Mouse (Mus musculus) neural tube, embryonic 15.5 days (tissue): Measurements from ENCODE around the gene Enox1. TPM values are rescaled to one million over a fixed set of nuclear protein-coding genes. Genes with fewer than 3 reads are reported as not detected.
A peak's percentile ranks its signal among the peaks of the same experiment; 100 is the strongest.

Experiments
- ATAC-seq: fragments of 200-750 bp; cut with Nextera tagmentation; 2 replicates; pipeline ENCODE4 v1.8.0; 2017; ENCODE audit warnings: mild to moderate bottlenecking, moderate TSS enrichment, moderate library complexity; ENCODE audit not compliant: low FRiP score
- H3K27ac ChIP-seq: fragments of 300-500 bp; sonication (generic); replicated peaks from 2 replicates; pipeline ENCODE4 v1.5.1; 2015; ENCODE audit warnings: mild to moderate bottlenecking, inconsistent platforms
- H3K27me3 ChIP-seq: fragments of 300-500 bp; sonication (generic); replicated peaks from 2 replicates; pipeline ENCODE4 v1.6.1; 2015; ENCODE audit warnings: inconsistent platforms
- H3K36me3 ChIP-seq: fragments of 300-500 bp; sonication (generic); 2 replicates; pipeline ENCODE4 v1.6.1; 2015; ENCODE audit warnings: inconsistent platforms
- H3K4me1 ChIP-seq: fragments of 300-500 bp; sonication (generic); 2 replicates; pipeline ENCODE4 v1.6.1; 2015; ENCODE audit warnings: inconsistent platforms
- H3K4me2 ChIP-seq: fragments of 300-500 bp; sonication (generic); 2 replicates; pipeline ENCODE4 v1.6.1; 2015; ENCODE audit warnings: inconsistent platforms, mild to moderate bottlenecking, moderate library complexity
- H3K4me3 ChIP-seq: fragments of 300-500 bp; sonication (generic); replicated peaks from 2 replicates; pipeline ENCODE4 v1.5.1; 2015; ENCODE audit warnings: mild to moderate bottlenecking, inconsistent platforms
- H3K9ac ChIP-seq: fragments of 300-500 bp; sonication (generic); replicated peaks from 2 replicates; pipeline ENCODE4 v1.6.1; 2015; ENCODE audit warnings: mild to moderate bottlenecking, inconsistent platforms
- H3K9me3 ChIP-seq: fragments of 300-500 bp; sonication (generic); replicated peaks from 2 replicates; pipeline ENCODE4 v1.6.1; 2016; ENCODE audit warnings: inconsistent platforms
- WGBS: fragments of 180-500 bp; shearing (Covaris S2); methylation state at CpG from one replicate; pipeline ENCODE4 v1.1.7; 2015; ENCODE audit warnings: mixed read lengths; 5-methylcytosine and 5-hydroxymethylcytosine counted together
- polyA plus RNA-seq: library from polyadenylated mRNA; unstranded; fragments of >200 nt; fragmentation: Nextera tagmentation; extraction: Ambion mirVana; gene quantifications from 2 replicates; pipeline ENCODE4 v1.2.1, GENCODE M21; 2015

Gene Enox1
- polyA plus RNA-seq, 1 experiment from 2014 or later = 45.0 TPM

GRCm38 (mm10) chr14:77581616-77582015 is 425.1 kb downstream of the Enox1 start:
- no peak overlapping the region for H3K9ac ChIP-seq
- WGBS = 55% methylated on average over 6 of the region's 6 CpGs
- no peak for ATAC-seq
- H3K36me3 ChIP-seq = no peaks in the 10 kb centered on the region
- no peak overlapping the region for H3K4me3 ChIP-seq
- no peak overlapping the region for H3K4me2 ChIP-seq
- H3K9me3 ChIP-seq = no peaks in the 10 kb centered on the region
- H3K27ac ChIP-seq = no peak overlapping the region
- H3K27me3 ChIP-seq = no peaks in the 10 kb centered on the region
- H3K4me1 ChIP-seq = peaks cover 34% of the 10 kb centered on the region

DNA sequence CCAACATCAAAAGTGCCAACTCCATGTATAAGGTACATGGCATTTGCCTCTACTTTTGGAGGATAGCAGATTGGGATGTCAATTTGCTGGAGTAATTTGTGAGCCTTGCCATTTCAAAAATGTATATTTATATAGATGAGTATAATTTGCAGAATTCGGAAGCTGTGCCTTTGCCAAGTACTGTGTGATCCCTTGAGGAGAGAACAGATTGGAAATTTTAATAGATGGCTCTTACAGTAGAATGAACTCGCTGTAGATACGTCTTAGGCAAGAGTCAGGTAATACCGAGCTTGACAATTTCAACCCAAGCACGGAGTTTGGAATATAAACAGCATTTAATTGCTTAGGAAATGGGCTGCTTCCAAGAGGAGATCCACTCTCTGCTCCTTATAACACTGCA is 427.9 kb downstream of the Enox1 start:
- Histone ChIP-seq H3K27me3 (no peaks in the 10 kb centered on the region), H3K4me2 (no peak overlapping the region), H3K4me3 (no peak overlapping the region), H3K4me1 (peaks cover 23% of the 10 kb centered on the region), H3K36me3 (no peaks in the 10 kb centered on the region), H3K9me3 (no peaks in the 10 kb centered on the region), H3K27ac (no peak overlapping the region), H3K9ac (no peak overlapping the region)
- no peak for ATAC-seq
- 54% methylated on average over 5 of the region's 5 CpGs for WGBS

- no peaks in the 10 kb centered on the region for H3K36me3 ChIP-seq
- H3K27me3 ChIP-seq = no peaks in the 10 kb centered on the region
- WGBS = 42% methylated on average over 11 of the region's 11 CpGs
- no peak overlapping the region for H3K4me2 ChIP-seq
- peaks cover 28% of the 10 kb centered on the region for H3K4me1 ChIP-seq
- no peak overlapping the region for H3K27ac ChIP-seq
- no peaks in the 10 kb centered on the region for H3K9me3 ChIP-seq
- H3K9ac ChIP-seq = no peak overlapping the region
- no peak overlapping the region for H3K4me3 ChIP-seq
- ATAC-seq = peak; percentile 55; the same call in 1 of the 2 replicates
Observed at GRCm38 (mm10) chr14:77585031-77585800, 428.7 kb downstream of the Enox1 start.

DNA sequence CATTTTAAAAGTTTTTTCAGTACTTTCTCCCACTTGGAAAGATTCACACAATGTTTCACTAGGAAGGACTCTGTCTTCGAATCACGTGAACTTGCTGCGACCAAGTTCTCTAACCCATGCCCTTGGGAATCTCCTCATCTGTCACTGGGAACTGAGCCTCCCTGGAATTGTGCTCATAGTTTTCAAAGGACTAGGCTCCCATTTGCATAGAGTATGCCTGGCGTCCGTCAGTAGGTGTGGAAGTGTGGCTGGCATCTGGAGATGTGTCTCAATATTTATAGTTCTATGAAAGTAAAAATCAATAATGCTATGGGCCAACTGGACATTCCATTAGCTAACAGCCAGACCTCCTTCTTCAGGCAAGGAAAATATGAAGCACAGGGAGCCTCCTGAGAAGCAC is 429.5 kb downstream of the Enox1 start:
- Histone ChIP-seq H3K9me3 (no peaks in the 10 kb centered on the region), H3K36me3 (no peaks in the 10 kb centered on the region), H3K4me1 (peaks cover 28% of the 10 kb centered on the region), H3K27ac (no peak overlapping the region), H3K4me2 (no peak overlapping the region), H3K27me3 (no peaks in the 10 kb centered on the region), H3K4me3 (no peak overlapping the region), H3K9ac (no peak overlapping the region)
- 48% methylated on average over 5 of the region's 5 CpGs for WGBS
- no peak for ATAC-seq

DNA sequence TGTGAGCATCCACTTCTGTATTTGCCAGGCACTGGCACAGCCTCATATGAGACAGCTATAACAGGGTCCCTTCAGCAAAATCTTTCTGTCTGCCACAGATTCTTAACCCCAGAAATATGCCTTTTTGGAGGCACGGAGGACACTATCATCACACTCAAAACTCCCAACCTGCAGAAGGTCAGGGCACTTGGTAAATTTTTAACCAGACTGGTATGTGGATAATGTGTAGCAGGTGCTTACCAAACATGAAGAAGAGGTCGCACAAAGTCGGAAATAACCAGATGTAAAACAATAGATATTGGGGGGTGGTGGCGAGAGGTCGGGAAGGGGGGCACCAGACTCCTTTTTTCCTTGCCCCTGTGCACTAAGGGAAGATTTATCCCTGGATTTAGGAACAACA is 430.6 kb downstream of the Enox1 start:
- peaks cover 28% of the 10 kb centered on the region for H3K4me1 ChIP-seq
- no peaks in the 10 kb centered on the region for H3K27me3 ChIP-seq
- ATAC-seq = no peak
- no peaks in the 10 kb centered on the region for H3K9me3 ChIP-seq
- H3K9ac ChIP-seq = no peak overlapping the region
- 63% methylated on average over 5 of the region's 5 CpGs for WGBS
- H3K4me2 ChIP-seq = no peak overlapping the region
- no peak overlapping the region for H3K27ac ChIP-seq
- no peak overlapping the region for H3K4me3 ChIP-seq
- H3K36me3 ChIP-seq = no peaks in the 10 kb centered on the region

- no peak overlapping the region for H3K4me3 ChIP-seq
- H3K4me1 ChIP-seq = peaks cover 23% of the 10 kb centered on the region
- H3K27ac ChIP-seq = no peak overlapping the region
- no peaks in the 10 kb centered on the region for H3K9me3 ChIP-seq
- 37% methylated on average over 11 of the region's 11 CpGs for WGBS
- H3K9ac ChIP-seq = no peak overlapping the region
- no peaks in the 10 kb centered on the region for H3K27me3 ChIP-seq
- no peak for ATAC-seq
- H3K36me3 ChIP-seq = 0 out of 2 replicates have a peak, but pooled peaks cover 6% of the 10 kb centered on the region
- H3K4me2 ChIP-seq = no peak overlapping the region
Observed at GRCm38 (mm10) chr14:77593136-77593838, 436.7 kb downstream of the Enox1 start.

- H3K27ac ChIP-seq = no peak overlapping the region
- peak; percentile 40; the same call in 1 of the 2 replicates for ATAC-seq
- WGBS = 73% methylated on average over 14 of the region's 14 CpGs
- no peak overlapping the region for H3K4me3 ChIP-seq
- H3K4me2 ChIP-seq = no peak overlapping the region
- no peaks in the 10 kb centered on the region for H3K9me3 ChIP-seq
- peaks cover 25% of the 10 kb centered on the region for H3K4me1 ChIP-seq
- no peaks in the 10 kb centered on the region for H3K27me3 ChIP-seq
- no peak overlapping the region for H3K9ac ChIP-seq
- 0 out of 2 replicates have a peak, but pooled peaks cover 6% of the 10 kb centered on the region for H3K36me3 ChIP-seq
Observed at GRCm38 (mm10) chr14:77596216-77597175, 439.9 kb downstream of the Enox1 start.

- peaks cover 22% of the 10 kb centered on the region for H3K4me1 ChIP-seq
- H3K9me3 ChIP-seq = no peaks in the 10 kb centered on the region
- no peak overlapping the region for H3K4me2 ChIP-seq
- no peaks in the 10 kb centered on the region for H3K27me3 ChIP-seq
- peak overlapping the region; percentile 49 for H3K27ac ChIP-seq
- no peak overlapping the region for H3K9ac ChIP-seq
- ATAC-seq = no peak; the same call in 1 of the 2 replicates
- 41% methylated on average over 14 of the region's 14 CpGs for WGBS
- H3K36me3 ChIP-seq = 0 out of 2 replicates have a peak, but pooled peaks cover 6% of the 10 kb centered on the region
- H3K4me3 ChIP-seq = no peak overlapping the region
Observed at GRCm38 (mm10) chr14:77599016-77599704, 442.6 kb downstream of the Enox1 start.

DNA sequence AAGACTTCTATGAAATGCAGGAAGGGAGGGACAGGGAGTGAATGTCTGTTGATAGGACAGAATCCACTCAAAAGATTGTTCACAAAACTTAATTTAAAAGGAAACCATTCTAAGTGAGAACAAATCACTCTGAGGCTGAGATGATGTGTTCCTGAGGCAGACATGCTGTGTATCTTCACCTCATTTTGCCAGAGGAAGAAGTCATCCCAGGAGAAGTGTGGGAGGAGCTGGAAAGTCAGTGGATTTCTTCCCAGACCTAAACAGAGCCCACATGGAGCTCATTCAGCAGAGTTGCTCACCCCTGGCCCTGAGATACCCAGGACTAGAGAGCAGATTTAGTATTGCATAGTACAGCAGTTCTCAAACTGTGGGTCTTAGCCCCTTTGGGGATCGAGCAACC is 444.2 kb downstream of the Enox1 start:
- no peaks in the 10 kb centered on the region for H3K9me3 ChIP-seq
- no peak overlapping the region for H3K9ac ChIP-seq
- H3K27me3 ChIP-seq = no peaks in the 10 kb centered on the region
- no peak for ATAC-seq
- 97% methylated on average over 1 of the region's 1 CpGs for WGBS
- H3K4me2 ChIP-seq = no peak overlapping the region
- H3K4me1 ChIP-seq = peaks cover 22% of the 10 kb centered on the region
- H3K4me3 ChIP-seq = no peak overlapping the region
- H3K36me3 ChIP-seq = peaks cover 9% of the 10 kb centered on the region
- H3K27ac ChIP-seq = no peak overlapping the region

- no peak overlapping the region for H3K27ac ChIP-seq
Observed at GRCm38 (mm10) chr14:77601446-77601845, 444.9 kb downstream of the Enox1 start.

More at GRCm38 (mm10) chr14:77601446-77601845, 444.9 kb downstream of the Enox1 start:
- Histone ChIP-seq H3K4me1 (peaks cover 15% of the 10 kb centered on the region), H3K27me3 (no peaks in the 10 kb centered on the region), H3K9ac (no peak overlapping the region), H3K9me3 (no peaks in the 10 kb centered on the region), H3K4me3 (no peak overlapping the region), H3K4me2 (no peak overlapping the region), H3K36me3 (peaks cover 11% of the 10 kb centered on the region)
- WGBS = 88% methylated on average over 2 of the region's 2 CpGs
- ATAC-seq = no peak
